In genomic region chr10:115387891-115388290, GRCm38 (mm10) we compare ENCODE assay signal across 11 mouse cellular contexts. TPM values are rescaled to one million over a fixed set of nuclear protein-coding genes. Genes with fewer than 3 reads are reported as not detected.
DNase-seq lines count a peak whose midpoint lies in the region; ATAC-seq and TF ChIP-seq lines count a peak whose summit lies in the region.
"Had no signal": no experiment of that assay in that cellular context is flagged by ENCODE, and none has a peak within 500 bp of the region (broad histone marks: within the 10 kb centered on the region; RNA-seq: fewer than 3 reads in every experiment).

No protein-coding gene starts in this region.

- peaks cover 31% of the 10 kb centered on the region for H3K4me1 ChIP-seq in hindbrain, embryonic 12.5 days
- H3K4me1 ChIP-seq in hindbrain, embryonic 11.5 days (replicated peaks; ENCODE audit: control insufficient read depth, insufficient read depth, low read length): no peaks in the 10 kb centered on the region
- H3K4me1 ChIP-seq in midbrain, embryonic 11.5 days (ENCODE audit: control insufficient read depth, insufficient read depth, low read length): peaks cover 13% of the 10 kb centered on the region
- peaks cover 26% of the 10 kb centered on the region for H3K4me1 ChIP-seq in midbrain, embryonic 10.5 days
- H3K4me1 ChIP-seq in hindbrain, postnatal 0 days (ENCODE audit: insufficient read depth, low read length): peaks cover 11% of the 10 kb centered on the region

- 88% methylated on average over 3 of the region's 3 CpGs for WGBS in hindbrain, embryonic 12.5 days
- 90% methylated on average over 3 of the region's 3 CpGs for WGBS in hindbrain, embryonic 11.5 days
- WGBS in midbrain, embryonic 11.5 days: 91% methylated on average over 3 of the region's 3 CpGs
- 92% methylated on average over 3 of the region's 3 CpGs for WGBS in midbrain, embryonic 10.5 days
- WGBS in hindbrain, postnatal 0 days: 68% methylated on average over 3 of the region's 3 CpGs

- no peak overlapping the region for H3K9ac ChIP-seq in hindbrain, embryonic 12.5 days
- no peak overlapping the region for H3K9ac ChIP-seq in hindbrain, embryonic 11.5 days (ENCODE audit: low read depth, low read length)
- H3K9ac ChIP-seq in midbrain, embryonic 11.5 days (ENCODE audit: low read length): no peak overlapping the region
- no peak overlapping the region for H3K9ac ChIP-seq in hindbrain, postnatal 0 days (replicated peaks; ENCODE audit: low read length)

- no peaks in the 10 kb centered on the region for H3K9me3 ChIP-seq in hindbrain, embryonic 12.5 days (replicated peaks)
- H3K9me3 ChIP-seq in hindbrain, embryonic 11.5 days (ENCODE audit: control insufficient read depth, low read length): no peaks in the 10 kb centered on the region
- H3K9me3 ChIP-seq in midbrain, embryonic 11.5 days (ENCODE audit: control insufficient read depth, low read length): no peaks in the 10 kb centered on the region
- no peaks in the 10 kb centered on the region for H3K9me3 ChIP-seq in midbrain, embryonic 10.5 days (replicated peaks)
- H3K9me3 ChIP-seq in hindbrain, postnatal 0 days (ENCODE audit: low read length): no peaks in the 10 kb centered on the region

- H3K4me2 ChIP-seq in hindbrain, embryonic 12.5 days (replicated peaks): peak overlapping the region; percentile 30
- no peak overlapping the region; the same call in 1 of the 2 replicates for H3K4me2 ChIP-seq in hindbrain, embryonic 11.5 days (replicated peaks; ENCODE audit: low read depth, low read length)
- H3K4me2 ChIP-seq in midbrain, embryonic 11.5 days: no peak overlapping the region
- peak overlapping the region; percentile 26; the same call in 1 of the 2 replicates for H3K4me2 ChIP-seq in hindbrain, postnatal 0 days (ENCODE audit: low read depth, low read length)

- DNase-seq in hindbrain, embryonic 11.5 days (ENCODE audit: low spot score): no peak
- DNase-seq in midbrain, embryonic 11.5 days (ENCODE audit: low spot score, missing footprints): peak; percentile 62
- no peak for DNase-seq in midbrain, embryonic 10.5 days (ENCODE audit: low spot score)
- DNase-seq in hindbrain, postnatal 0 days (ENCODE audit: low spot score): no peak
- no peak for DNase-seq in cerebellum, adult 11-12 months
- no peak for DNase-seq in lung, postnatal 25 days (ENCODE audit: low spot score)
- DNase-seq in frontal cortex, postnatal 14 days (ENCODE audit: low spot score in 2 of 2): no peak
- DNase-seq: kidney, postnatal 14 days; thymus, postnatal 14 days had no signal

- ATAC-seq in hindbrain, embryonic 12.5 days (ENCODE audit: low FRiP score): no peak
- no peak for ATAC-seq in hindbrain, embryonic 11.5 days (ENCODE audit: low FRiP score)
- ATAC-seq in midbrain, embryonic 11.5 days (ENCODE audit: low FRiP score): no peak
- no peak for ATAC-seq in hindbrain, postnatal 0 days
- ATAC-seq: activated CD4-positive, CD25-positive, alpha-beta regulatory T cell, adult 4 months had no signal

- H3K36me3 ChIP-seq in hindbrain, embryonic 12.5 days: peaks cover 14% of the 10 kb centered on the region
- H3K36me3 ChIP-seq in hindbrain, embryonic 11.5 days (ENCODE audit: control insufficient read depth, insufficient read depth, low read length): no peaks in the 10 kb centered on the region
- peaks cover 3% of the 10 kb centered on the region; the same call in 1 of the 2 replicates for H3K36me3 ChIP-seq in midbrain, embryonic 11.5 days (ENCODE audit: control insufficient read depth, insufficient read depth, low read length)
- H3K36me3 ChIP-seq in midbrain, embryonic 10.5 days: peaks cover 41% of the 10 kb centered on the region
- peaks cover 8% of the 10 kb centered on the region; the same call in 1 of the 2 replicates for H3K36me3 ChIP-seq in hindbrain, postnatal 0 days (ENCODE audit: insufficient read depth, low read length)

- no peak overlapping the region for H3K4me3 ChIP-seq in hindbrain, embryonic 12.5 days
- no peak overlapping the region for H3K4me3 ChIP-seq in hindbrain, embryonic 11.5 days (ENCODE audit: low read depth, low read length)
- no peak overlapping the region for H3K4me3 ChIP-seq in midbrain, embryonic 11.5 days (ENCODE audit: low read depth, low read length)
- H3K4me3 ChIP-seq in midbrain, embryonic 10.5 days: no peak overlapping the region
- no peak overlapping the region for H3K4me3 ChIP-seq in hindbrain, postnatal 0 days (ENCODE audit: low read length)

- H3K27me3 ChIP-seq in hindbrain, embryonic 12.5 days: no peaks in the 10 kb centered on the region
- H3K27me3 ChIP-seq in hindbrain, embryonic 11.5 days (ENCODE audit: control insufficient read depth, insufficient read depth, low read length): no peaks in the 10 kb centered on the region
- H3K27me3 ChIP-seq in midbrain, embryonic 11.5 days (ENCODE audit: control insufficient read depth, insufficient read depth, low read length): no peaks in the 10 kb centered on the region
- H3K27me3 ChIP-seq in midbrain, embryonic 10.5 days (ENCODE audit: low read depth, poor library complexity, severe bottlenecking): no peaks in the 10 kb centered on the region
- H3K27me3 ChIP-seq in hindbrain, postnatal 0 days (ENCODE audit: insufficient read depth, low read length): no peaks in the 10 kb centered on the region

- TF ChIP-seq CTCF in hindbrain, postnatal 0 days (IDR thresholded peaks at IDR 0.05; ENCODE audit: low read depth): no peak

- no peak overlapping the region for H3K27ac ChIP-seq in hindbrain, embryonic 12.5 days
- H3K27ac ChIP-seq in hindbrain, embryonic 11.5 days (ENCODE audit: low read depth, low read length): no peak overlapping the region
- no peak overlapping the region for H3K27ac ChIP-seq in midbrain, embryonic 11.5 days (ENCODE audit: low read depth, low read length)
- H3K27ac ChIP-seq in midbrain, embryonic 10.5 days (replicated peaks): no peak overlapping the region
- no peak overlapping the region for H3K27ac ChIP-seq in hindbrain, postnatal 0 days

RNA-seq across cellular contexts. Expression of gene Zfc3h1, which starts 3.1 kb away (rescaled TPM):
- polyA plus RNA-seq in hindbrain, embryonic 12.5 days (2016; fragmentation: Nextera tagmentation; extraction: Ambion mirVana): 26.3 and 28.2 TPM in 2 replicates
- polyA plus RNA-seq in hindbrain, embryonic 11.5 days (2014; fragmentation: Nextera tagmentation; extraction: Ambion mirVana): 22.0 and 31.0 TPM in 2 replicates
- polyA plus RNA-seq in midbrain, embryonic 11.5 days (2014; fragmentation: Nextera tagmentation; extraction: Ambion mirVana): 21.2 and 25.6 TPM in 2 replicates
- polyA plus RNA-seq in midbrain, embryonic 10.5 days (2016; fragmentation: Nextera tagmentation; extraction: Ambion mirVana): 15.6 and 18.0 TPM in 2 replicates
- total RNA-seq in hindbrain, postnatal 0 days (2014; rRNA removed): 20.9 and 43.9 TPM in 2 replicates
- polyA plus RNA-seq in hindbrain, postnatal 0 days (2015; fragmentation: Nextera tagmentation; extraction: Ambion mirVana): 9.8 and 11.0 TPM in 2 replicates

RNA-seq across cellular contexts. Expression of gene Thap2, which starts 3.6 kb away (rescaled TPM):
- polyA plus RNA-seq in hindbrain, embryonic 12.5 days (2016; fragmentation: Nextera tagmentation; extraction: Ambion mirVana): 34.2 and 38.5 TPM in 2 replicates
- polyA plus RNA-seq in hindbrain, embryonic 11.5 days (2014; fragmentation: Nextera tagmentation; extraction: Ambion mirVana): 26.8 and 31.1 TPM in 2 replicates
- 23.6 and 24.0 TPM in 2 replicates for polyA plus RNA-seq in midbrain, embryonic 11.5 days (2014; fragmentation: Nextera tagmentation; extraction: Ambion mirVana)
- polyA plus RNA-seq in midbrain, embryonic 10.5 days (2016; fragmentation: Nextera tagmentation; extraction: Ambion mirVana): 25.0 and 27.3 TPM in 2 replicates
- 6.4 and 11.8 TPM in 2 replicates for total RNA-seq in hindbrain, postnatal 0 days (2014; rRNA removed)
- polyA plus RNA-seq in hindbrain, postnatal 0 days (2015; fragmentation: Nextera tagmentation; extraction: Ambion mirVana): 10.1 and 12.5 TPM in 2 replicates

RNA-seq across cellular contexts. Expression of gene Tmem19, which starts 25.6 kb away (rescaled TPM):
- 41.9 and 44.6 TPM in 2 replicates for polyA plus RNA-seq in hindbrain, embryonic 12.5 days (2016; fragmentation: Nextera tagmentation; extraction: Ambion mirVana)
- 35.7 and 39.1 TPM in 2 replicates for polyA plus RNA-seq in hindbrain, embryonic 11.5 days (2014; fragmentation: Nextera tagmentation; extraction: Ambion mirVana)
- 39.7 and 42.2 TPM in 2 replicates for polyA plus RNA-seq in midbrain, embryonic 11.5 days (2014; fragmentation: Nextera tagmentation; extraction: Ambion mirVana)
- polyA plus RNA-seq in midbrain, embryonic 10.5 days (2016; fragmentation: Nextera tagmentation; extraction: Ambion mirVana): 30.4 and 35.2 TPM in 2 replicates
- total RNA-seq in hindbrain, postnatal 0 days (2014; rRNA removed): 13.5 and 49.9 TPM in 2 replicates
- 33.5 and 34.0 TPM in 2 replicates for polyA plus RNA-seq in hindbrain, postnatal 0 days (2015; fragmentation: Nextera tagmentation; extraction: Ambion mirVana)

Comparison
In these comparisons a context has a peak if more than half of its experiments do, and no peak if none do; other contexts are left out.
1. H3K4me2 ChIP-seq: peak in hindbrain, embryonic 12.5 days (single experiment) and hindbrain, postnatal 0 days (single experiment); none in hindbrain, embryonic 11.5 days (single experiment) and midbrain, embryonic 11.5 days (single experiment).